Mouse (Mus musculus) cerebellum, adult 2 months (tissue): ENCODE results near the gene Mrm3. TPM values are rescaled to one million over a fixed set of nuclear protein-coding genes. Genes with fewer than 3 reads are reported as not detected.
A peak's percentile ranks its signal among the peaks of the same experiment; 100 is the strongest.

Experiments
- DNase-seq, 2 experiments: peaks; one replicate each; pipeline ENCODE4 v3.0.0; 2021
- H3K27ac ChIP-seq: fragments of 200-500 bp; 2 replicates; pipeline ENCODE4 v1.5.1; 2012; ENCODE audit warnings: low read length, control low read depth, inconsistent platforms; ENCODE audit not compliant: insufficient read depth
- H3K27me3 ChIP-seq: fragments of 200-500 bp; 2 replicates; pipeline ENCODE4 v1.6.1; 2012; ENCODE audit warnings: inconsistent platforms, mild to moderate bottlenecking, low read length, moderate library complexity; ENCODE audit not compliant: control insufficient read depth, insufficient read depth
- H3K4me1 ChIP-seq: fragments of 200-500 bp; 2 replicates; pipeline ENCODE4 v1.6.1; 2011; ENCODE audit warnings: low read length; ENCODE audit not compliant: control insufficient read depth, insufficient read depth
- H3K4me3 ChIP-seq: fragments of 200-500 bp; replicated peaks from 2 replicates; pipeline ENCODE3; 2011; ENCODE audit warnings: mild to moderate bottlenecking, low read depth, low read length, control low read depth; ENCODE audit not compliant: insufficient read depth
- CTCF ChIP-seq: fragments of 200-500 bp; IDR thresholded peaks from 2 replicates; pipeline ENCODE4 v1.5.1; 2011; ENCODE audit warnings: low read depth, mild to moderate bottlenecking, control low read depth, low read length, moderate library complexity, borderline replicate concordance; ENCODE audit not compliant: insufficient read depth
- POLR2A ChIP-seq: fragments of 200-500 bp; IDR thresholded peaks from 2 replicates; pipeline ENCODE4 v1.6.1; 2011; ENCODE audit warnings: low read length, control low read depth, borderline replicate concordance; ENCODE audit not compliant: insufficient read depth
- WGBS: fragments of 180-500 bp; shearing (Covaris S2); methylation state at CpG from one replicate; pipeline ENCODE4 v1.1.7; 2018; 5-methylcytosine and 5-hydroxymethylcytosine counted together
- polyA plus RNA-seq: library from polyadenylated mRNA; depleted of rRNA; stranded (reverse); fragments of >200 nt; gene quantifications from 2 replicates; pipeline ENCODE4 v1.2.3, GENCODE M21; 2012; rRNA removed

Mrm3 gene
- polyA plus RNA-seq, 1 experiment, result 19.9 TPM

GRCm38 (mm10) chr11:76298457-76299000 is 55.0 kb downstream of the Mrm3 start:
- no peak for TF ChIP-seq POLR2A
- TF ChIP-seq CTCF, result peak; percentile 18; the same call in 1 of the 2 replicates
- WGBS, result 52% methylated on average over 9 of the region's 9 CpGs
- H3K4me1 ChIP-seq, result peaks cover 30% of the 10 kb centered on the region
- H3K27me3 ChIP-seq, result no peaks in the 10 kb centered on the region
- no peak overlapping the region for H3K4me3 ChIP-seq
- H3K27ac ChIP-seq, result no peak overlapping the region
- no peak for DNase-seq

Other genes starting within 250 kb of the Mrm3 start
- 1.1 and 1.5 TPM in 2 replicates for gene 1700016K19Rik, start 243.8 kb upstream of the Mrm3 start, polyA plus RNA-seq
- gene Rflnb, start 215.9 kb upstream of the Mrm3 start, polyA plus RNA-seq, result 15.7 and 18.4 TPM in 2 replicates
- gene Vps53, start 64.1 kb upstream of the Mrm3 start, polyA plus RNA-seq, result 64.3 and 70.8 TPM in 2 replicates
- 25.7 and 29.2 TPM in 2 replicates for gene Fam57a, start 64.0 kb upstream of the Mrm3 start, polyA plus RNA-seq
- gene Dbil5, start 26.1 kb upstream of the Mrm3 start, polyA plus RNA-seq, result 1.2 and 1.4 TPM in 2 replicates
- gene Gemin4, start 26.1 kb upstream of the Mrm3 start, polyA plus RNA-seq, result 7.9 and 8.5 TPM in 2 replicates
- gene Glod4, start within 50 bp of the Mrm3 start, polyA plus RNA-seq, result 39.3 and 44.9 TPM in 2 replicates
- gene Nxn, start 155.4 kb downstream of the Mrm3 start, polyA plus RNA-seq, result 24.3 and 29.8 TPM in 2 replicates
- gene Timm22, start 163.2 kb downstream of the Mrm3 start, polyA plus RNA-seq, result 27.2 and 33.7 TPM in 2 replicates